Mouse (Mus musculus): ENCODE results near the gene Aifm2.
A peak's percentile ranks its signal among the peaks of the same experiment; 100 is the strongest.

Aifm2 gene

DNA sequence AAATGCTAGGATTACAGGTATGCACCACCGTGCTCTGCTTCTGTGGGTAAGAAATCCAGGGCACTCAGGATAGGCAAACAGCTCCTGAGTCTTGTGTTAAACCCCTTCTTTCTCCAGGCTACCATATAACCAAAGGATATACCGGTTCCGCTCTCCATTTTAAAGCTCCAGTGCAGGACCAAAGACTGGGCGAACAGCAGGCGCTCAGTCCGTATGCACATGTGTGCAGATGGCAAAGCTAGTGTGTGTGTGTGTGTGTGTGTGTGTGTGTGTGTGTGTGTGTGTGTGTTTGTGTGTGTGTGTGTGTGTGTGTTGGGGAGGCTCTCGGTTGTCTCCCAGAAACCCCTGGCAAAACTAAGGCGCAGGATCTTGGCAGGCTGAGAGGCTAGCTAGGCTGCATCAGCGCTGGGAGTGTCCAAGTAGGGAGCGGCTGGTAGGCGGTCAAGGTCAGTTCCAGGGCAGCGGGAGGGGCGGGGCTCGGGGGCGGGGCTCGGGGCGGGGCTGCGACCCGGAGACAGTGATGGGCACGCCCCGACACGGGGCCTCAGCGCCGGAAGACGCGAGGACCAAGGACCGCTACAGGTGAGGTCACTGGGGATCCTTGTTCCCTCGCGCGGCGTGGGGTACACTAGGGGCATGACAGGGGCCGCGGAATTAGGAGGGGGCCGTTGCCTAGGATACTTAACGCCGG lies at the start of gene Aifm2:
Aifm2 (plus strand) TSS at position 493 of the 691 bp plus-strand sequence.
- DNase-seq, result peak; percentile 29

DNA sequence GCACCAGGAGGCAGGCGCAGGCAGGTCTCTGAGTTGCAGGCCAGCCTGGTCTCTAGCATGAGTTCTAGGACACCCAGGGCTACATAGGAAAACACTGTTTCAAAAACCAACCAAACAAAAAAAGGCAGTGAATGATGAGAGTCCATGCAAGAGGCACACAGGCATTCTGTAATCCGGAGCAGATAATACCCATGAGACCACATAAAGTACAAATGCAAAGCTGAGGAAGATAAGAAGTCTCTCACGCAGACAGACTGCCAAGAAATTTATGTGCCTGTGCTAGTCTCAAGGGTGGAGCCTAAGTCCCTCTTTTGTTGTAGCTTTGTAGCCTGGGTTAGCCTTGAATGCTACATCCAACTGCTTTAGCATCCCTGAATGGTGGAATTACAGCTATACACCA lies 49.4 kb upstream of the Aifm2 start:
- no peak for DNase-seq

DNA sequence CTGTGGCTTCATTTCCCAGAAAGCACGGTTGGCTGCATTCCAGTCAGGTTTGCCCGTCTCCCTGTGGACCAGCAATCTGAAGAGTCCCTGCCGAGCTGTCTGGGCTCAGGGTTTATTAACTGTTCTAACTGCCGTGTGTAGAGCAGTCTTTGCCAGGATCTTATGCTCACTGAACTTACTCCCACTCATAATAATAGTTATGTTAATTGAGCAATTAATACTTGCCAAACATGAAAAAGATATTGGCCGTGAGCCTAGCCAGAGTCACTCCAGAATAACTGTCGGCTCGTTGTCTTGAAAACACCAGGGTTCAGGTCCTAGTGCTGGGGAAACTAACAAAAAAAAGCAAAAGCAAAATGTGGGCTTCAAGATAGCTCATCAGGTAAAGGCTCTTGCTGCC lies 45.8 kb upstream of the Aifm2 start:
- no peak for DNase-seq

DNA sequence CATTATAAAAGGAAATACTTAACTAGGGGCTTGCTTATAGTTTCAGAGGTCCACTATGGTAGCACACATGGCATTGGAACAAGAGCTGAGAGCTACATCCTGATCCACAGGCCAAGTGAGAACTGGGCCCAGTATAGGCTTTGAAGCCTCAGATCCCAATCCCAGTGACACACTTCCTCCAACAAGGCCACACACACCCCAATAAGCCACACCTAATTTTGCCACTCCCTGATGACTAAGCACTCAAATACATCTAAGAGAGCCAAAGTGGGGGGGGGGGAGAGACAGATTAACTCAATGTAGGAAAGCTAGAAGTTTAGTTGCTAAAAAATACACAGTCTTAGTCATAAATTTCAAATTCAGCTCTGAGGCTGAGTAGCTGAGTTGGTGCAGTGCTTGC lies 45.2 kb upstream of the Aifm2 start:
- DNase-seq, result no peak

DNA sequence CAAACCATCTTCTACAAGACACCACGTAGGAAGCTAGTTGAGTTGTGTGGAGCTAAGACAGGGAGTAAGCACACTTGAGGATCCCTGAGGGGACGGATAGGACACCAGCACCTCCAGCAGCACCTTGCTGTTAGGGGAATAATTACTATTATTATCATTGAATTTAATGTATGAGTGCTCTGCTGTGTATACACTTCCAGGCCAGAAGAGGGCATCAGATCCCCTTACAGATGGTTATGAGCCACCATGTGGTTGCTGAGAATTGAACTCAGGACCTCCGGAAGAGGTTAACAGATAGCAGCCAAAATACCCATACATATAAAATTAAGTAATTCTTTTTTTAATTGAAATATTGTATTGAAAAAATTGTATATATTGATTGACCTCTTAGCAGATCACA lies 44.3 kb upstream of the Aifm2 start:
- no peak for DNase-seq

DNA sequence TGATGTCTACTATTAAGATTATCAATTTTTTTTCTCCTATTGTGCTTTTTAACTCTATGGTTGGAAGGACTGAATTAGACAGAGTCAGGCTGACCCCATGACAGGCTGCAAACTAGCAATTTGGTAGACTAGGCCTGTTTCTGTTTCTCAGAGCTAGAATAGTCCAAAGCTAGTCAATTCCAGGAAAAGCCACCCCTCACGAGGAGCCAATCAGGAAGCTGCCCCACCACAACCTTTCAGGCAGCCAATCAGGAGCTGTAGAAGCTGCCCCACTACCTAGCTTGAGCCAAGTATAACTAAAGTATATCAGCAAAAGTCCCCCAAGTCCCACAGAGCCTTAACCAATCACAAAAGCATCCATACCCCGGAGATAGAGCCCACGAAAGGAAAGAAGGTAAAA lies 39.1 kb upstream of the Aifm2 start:
- DNase-seq, result no peak

DNA sequence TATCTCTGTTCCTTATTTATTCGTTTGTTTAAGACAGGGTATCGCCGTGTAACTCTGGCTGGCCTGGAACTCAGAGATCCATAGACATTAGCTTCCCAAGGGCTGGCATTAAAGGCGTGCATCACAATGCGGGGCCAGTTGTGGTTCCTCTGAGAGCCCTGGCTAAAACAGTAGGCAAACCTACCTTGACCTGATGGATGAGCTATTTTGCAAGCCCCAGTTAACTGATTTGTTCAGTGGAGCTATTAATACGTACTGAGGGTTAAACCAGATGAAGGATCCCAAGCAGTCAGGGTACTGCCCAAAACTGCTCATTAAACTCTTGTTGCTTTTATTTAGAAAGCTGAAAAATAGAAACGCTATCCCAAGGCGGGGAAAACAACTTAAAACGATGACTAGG lies 35.5 kb upstream of the Aifm2 start:
- DNase-seq, result no peak

DNA sequence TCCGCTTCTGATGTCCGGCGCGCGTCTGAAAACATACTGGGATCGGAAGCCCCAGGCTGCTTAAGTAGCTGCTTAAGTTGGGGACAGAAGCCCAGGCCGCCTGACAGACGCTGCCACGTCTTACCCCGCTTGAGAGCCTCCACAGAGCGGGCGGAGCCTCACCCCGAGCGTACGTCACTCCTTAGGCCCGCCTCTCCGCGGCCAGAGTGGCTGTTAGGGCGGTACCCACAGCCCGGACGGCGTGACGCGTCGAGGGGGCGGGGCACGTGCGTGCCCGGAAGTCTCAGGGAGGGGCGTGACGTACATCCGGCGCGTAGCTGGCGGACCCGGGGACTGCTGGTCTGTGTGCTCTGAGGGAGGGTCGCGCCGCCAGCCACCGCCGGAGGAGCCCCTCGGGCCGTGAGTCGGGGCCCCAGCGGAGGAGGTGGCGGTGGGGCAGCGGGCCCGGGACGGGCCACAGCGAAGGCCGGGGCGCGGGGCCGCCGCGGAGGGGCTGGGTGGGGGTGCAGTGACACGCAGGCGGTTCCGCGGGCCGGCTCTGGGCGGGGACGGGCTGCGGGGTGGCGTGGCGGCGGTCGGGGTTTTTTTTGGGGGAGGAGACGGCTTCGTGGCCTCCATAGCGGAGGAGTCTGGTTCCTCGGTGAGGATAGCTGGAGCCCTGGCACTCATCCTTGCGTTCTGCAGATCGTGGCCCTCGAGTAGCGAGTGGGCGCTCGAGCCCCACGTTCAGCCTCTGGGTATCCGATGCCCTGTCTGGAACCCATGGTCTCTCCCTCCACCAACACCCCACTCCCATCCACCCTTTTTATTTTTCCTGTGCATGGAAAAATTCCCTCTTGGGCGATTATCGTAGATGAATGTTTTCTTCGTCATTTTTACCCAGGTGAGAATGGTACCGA lies 34.8 kb upstream of the Aifm2 start, which contains the start of gene Sar1a:
Sar1a (plus strand) TSS at position 285 of the 899 bp plus-strand sequence.
- DNase-seq, result peak; percentile 98

DNA sequence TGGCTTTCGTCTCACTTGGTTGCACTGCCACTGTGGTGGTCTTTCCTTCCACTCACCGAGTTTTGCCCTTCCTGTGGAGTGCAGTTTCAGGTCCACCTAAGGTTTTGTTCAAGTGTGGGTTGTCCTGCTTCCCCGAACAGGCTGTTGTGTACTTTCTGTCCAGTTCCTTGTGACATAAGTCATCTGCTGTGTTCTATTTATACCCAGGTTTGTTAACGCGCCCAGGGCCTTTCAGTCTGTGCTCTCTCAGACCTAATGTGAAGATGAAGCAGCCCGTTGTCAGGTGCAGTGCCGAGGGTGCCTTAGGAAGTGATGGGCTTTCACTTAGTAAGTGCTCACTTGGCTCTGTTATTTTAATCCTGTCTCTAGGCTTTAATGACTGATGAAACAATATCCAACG lies 25.7 kb upstream of the Aifm2 start:
- no peak for DNase-seq

DNA sequence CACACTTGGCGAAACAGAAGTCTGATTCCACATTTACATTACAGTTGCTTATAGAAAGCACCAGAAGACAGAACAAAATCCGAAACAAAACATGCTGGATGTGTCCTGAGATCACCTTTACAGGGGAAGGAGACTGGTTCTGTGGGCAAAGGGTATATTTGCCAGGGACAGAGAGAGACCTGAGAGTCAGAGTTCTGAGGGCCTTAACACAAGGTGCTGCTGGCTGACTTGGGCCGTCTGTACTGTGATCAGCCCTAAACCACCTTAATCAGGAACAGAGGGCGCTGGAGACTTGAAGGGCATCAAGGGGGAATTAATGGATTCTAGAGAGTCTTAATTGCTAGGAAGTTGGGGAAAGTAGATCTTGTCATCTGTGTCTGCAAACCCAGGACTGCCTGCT lies 21.5 kb upstream of the Aifm2 start:
- no peak for DNase-seq

DNA sequence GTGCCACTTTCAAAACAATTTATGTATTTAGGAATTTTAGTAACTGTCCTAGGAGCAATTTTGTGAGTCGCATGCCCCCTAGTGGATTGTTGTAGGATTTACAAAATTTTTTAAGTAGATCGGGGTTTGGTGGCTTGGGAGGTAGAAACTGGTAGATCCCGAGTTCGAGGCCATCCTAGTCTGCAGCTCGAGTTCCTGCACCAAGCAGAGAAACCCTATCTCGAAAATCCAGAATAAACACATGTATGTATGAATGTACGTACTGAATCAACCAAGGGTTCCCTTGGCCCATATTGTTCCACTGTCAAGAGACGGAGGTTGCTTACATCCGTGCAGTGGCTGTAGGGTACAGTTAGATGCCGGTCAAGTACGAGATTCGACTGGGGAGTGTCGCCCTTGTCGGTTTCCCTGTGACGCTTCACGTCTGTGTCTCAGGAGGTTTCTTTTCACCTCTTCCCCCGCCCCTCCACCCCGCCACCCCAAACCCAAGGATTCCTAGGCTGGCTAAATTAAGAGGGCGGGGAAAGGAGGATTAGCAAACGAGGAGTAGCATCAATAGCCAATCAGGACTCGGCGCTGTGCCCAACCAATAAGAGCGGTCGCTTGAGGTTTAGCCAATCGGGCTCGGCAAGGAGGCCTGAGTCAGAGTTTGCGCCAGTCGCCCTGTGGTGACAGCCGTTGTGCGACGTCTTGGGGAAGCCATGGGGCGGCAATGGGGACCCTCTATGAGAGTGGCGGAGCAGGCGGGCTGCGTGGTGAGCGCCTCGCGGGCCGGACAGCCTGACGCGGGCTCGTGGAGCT lies 20.0 kb upstream of the Aifm2 start, which contains the start of gene Tysnd1:
Tysnd1 (plus strand) TSS at position 645 of the 801 bp plus-strand sequence.
- peak; percentile 97 for DNase-seq

DNA sequence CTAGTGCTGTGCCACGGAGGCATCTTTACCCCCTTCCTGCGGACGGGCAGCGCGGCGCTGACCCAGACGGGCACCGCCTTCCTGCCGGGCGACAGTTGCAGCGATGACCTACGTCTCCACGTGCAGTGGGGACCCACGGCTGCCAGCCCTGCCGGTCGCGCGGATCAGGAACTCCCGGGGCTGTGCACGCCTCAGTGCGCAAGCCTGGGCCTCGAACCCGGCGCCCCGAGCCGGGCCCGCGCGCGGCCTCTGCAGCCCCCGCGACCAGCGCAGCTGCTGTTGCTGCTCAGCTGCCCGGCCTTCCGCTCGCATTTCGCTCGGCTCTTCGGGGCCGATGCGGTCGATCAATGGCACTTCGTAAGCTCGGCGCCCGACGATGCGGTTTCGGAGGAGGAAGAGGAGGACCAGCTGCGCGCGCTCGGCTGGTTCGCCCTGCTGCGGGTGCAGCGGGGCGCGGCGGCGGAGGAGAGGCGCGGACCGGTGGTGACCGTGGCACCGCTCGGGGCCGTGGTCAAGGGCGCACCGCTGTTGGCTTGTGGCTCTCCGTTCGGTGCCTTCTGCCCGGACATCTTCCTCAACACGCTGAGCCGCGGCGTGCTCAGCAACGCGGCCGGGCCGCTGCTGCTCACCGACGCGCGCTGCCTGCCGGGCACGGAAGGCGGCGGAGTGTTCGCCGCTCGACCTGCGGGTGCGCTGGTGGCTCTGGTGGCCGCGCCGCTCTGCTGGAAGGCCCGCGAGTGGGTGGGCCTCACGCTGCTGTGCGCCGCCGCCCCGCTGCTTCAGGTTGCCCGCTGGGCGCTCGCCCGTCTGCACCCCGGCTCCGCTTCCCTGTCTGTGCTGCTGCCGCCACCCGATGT lies 19.1 kb upstream of the Aifm2 start:
- DNase-seq, result peak; percentile 17

DNA sequence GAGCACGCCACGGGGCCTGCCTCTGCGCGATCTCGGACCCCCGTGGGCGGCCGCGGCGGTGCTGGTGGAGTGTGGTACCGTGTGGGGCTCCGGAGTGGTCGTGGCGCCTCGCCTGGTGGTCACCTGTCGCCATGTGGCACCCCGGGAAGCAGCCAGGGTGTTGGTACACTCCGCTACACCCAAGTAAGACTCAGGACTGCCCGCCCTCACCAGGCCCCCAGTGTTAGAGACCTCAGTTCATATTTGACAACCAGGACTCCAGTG lies 18.6 kb upstream of the Aifm2 start:
- no peak for DNase-seq

DNA sequence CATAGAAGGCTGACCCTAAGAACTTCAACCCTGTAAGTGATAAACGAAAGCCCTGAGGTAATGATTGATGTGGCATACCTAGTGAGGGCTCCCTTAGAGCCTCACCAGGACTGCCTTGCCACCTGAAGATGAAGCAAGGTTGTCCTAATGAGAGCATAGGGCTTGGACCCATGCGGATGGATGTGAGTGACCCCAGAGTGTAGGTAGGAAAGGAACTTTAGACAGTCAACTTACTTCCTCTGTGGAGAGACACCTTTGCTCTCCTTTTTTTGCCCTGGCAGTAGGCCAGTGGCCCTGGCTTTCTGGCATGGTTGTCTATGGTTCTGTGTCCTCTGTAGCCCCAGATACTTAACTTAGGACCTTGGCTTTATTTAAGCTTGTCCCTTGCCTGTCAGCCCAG lies 18.0 kb upstream of the Aifm2 start:
- DNase-seq, result no peak

DNA sequence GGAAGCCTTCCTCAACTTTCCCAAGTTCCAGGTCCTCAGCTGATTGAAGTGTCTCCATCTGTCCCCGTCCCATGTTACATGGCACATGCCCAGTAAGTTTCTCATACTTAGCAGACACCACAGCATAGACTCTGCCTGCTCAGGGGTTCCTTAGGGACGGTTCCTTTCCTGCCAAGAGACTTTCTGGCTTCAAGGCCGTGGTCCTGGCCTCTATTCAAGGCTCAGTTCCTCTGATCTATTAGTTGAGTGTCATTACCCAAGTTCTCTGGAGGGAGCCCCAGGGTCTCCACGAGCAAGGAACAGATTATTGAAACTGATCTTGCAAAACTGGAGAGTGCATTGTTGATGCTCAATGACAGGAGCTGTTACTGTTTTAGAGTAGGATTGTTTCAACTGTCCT lies 10.4 kb upstream of the Aifm2 start:
- no peak for DNase-seq

DNA sequence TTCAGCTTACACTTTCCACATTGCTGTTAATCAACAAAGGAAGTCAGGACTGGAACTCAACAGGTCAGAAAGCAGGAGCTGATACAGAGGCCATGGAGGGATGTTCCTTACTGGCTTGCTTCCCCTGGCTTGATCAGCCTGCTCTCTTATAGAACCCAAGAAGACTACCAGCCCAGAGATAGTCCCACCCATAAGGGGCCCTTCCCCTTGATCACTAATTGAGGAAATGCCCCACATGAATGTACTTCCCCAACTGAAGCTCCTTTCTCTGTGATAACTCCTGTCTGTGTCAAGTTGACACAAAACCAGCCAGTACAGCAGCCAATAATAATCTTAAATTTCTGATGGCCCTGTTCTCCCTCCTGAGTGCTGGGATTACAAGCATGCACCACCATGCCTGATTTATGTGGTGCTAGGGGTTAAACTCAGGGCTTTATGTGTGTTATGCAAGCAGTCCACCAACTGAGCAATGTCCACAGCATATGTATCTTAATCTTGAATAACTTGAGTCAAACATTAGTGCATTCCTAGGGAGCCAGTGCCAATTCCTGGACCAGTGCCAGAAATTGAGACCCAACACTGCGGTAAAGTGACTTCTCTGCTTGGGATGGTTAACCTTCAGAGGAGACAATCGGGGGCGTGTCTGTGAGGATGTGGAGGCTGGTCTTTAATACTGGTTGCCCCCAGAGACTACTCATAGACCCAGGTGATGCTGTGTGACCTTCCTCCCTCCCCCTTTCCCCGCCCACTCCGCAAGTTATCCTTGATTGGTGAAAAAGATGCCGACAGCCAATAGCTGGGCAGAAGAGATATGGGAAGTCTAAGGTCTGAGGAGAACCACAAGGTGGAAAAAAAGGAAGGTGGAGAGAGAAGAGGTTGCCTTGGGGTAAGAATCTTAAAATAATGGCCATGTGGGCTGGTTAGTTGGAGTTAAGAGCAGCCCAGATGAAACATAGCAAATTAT lies 8.4 kb upstream of the Aifm2 start:
- no peak for DNase-seq

DNA sequence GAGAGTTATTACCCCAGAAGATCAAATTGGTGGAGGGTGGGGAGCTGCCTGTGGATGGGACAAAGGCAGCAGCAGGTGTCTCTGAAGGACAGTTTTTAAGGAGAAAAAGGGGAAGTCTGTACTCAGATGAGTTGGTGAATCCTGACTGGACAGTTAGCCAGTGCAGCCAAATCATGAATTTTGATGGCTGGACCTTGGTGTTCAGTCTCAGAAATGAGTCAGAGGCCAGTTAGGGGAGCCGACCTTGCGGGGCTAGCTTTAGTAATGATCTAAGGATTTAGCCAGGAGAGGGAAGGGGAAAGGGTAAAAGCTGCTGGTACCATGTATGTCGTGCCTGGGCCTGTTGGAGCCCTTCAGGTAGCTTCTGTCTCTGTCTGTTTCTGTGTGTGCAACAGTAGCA lies 1.5 kb upstream of the Aifm2 start:
- no peak for DNase-seq

DNA sequence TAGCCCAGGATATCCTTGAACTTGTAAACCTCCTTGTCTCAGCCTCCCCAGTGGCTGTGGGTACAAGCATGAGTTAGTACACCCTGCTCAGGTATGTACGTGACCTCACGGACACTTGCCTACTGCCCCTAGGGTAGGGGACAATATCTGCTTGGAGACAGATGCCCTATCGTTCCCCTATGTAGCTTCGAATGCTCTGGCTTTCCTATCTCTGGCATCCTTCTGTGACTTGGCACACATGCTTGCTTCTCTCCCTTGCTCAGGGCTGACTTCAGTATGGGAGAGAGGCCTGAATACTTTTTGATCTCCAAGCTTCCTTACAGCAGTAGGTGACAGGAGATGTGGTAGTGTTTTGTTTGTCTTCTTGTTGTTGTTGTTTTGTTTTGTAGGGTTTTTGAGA lies 917 bp upstream of the Aifm2 start:
- DNase-seq, result no peak

DNA sequence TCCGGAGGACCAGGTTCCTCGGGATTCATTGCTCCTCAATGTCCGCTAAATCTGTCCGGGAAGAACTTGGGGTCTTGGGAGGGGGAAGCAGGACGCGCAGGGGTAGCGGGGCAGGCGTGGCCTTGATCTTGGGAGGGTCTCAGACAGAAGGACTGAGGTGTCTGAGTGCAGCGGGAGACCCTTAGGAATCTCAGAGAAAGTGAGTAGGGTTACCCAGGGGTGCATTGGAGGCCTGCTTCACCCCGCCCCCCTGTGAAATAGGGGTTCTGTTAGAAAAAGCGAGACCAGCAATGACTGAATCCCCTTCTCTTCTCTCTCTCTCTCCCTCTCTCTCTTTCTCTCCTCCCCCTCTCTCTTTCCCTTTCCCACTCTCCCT lies 387 bp downstream of the Aifm2 start:
- no peak for DNase-seq

DNA sequence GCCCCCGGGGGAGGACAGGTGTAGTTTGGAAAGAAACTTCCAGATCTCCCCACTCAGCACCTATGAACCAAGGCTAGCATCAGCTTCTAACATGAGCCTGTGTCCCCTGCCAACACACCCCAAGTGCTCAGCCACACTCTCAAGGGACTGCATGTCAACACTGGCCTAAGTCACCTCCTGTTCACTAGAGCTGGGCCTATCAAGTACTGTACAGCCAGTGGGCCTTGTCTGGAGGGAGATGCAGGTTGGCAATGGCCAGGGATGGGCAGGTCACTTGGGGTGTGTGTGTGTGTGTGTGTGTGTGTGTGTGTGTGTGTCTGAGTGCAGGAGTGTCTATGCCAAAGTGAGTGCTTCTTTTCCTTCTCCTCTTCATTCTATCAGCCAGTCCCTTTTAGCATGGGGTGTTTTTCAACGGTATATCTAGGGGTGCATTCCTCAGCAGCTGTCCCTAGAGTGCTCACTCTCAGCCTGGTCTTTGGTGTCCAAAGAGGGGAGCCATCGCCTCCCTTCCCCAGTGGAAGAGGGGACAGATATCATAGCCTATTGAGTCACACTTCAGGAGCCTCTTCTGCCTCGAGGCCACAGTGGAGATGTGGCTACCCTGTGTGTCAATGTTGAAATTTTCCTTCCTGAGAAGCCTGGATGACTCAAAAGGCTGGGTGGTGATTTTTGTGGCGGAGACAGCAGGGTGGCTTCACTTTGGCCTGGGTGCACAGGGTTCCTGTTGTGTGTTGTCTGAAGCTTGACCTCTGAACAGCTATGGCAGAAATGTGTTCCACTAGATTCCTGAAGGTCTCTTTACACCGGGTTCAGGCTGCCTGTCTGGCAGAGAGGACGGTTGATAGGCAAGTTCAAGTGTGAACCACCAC lies 1.2 kb downstream of the Aifm2 start:
- DNase-seq, result no peak

Measured in right cerebral cortex, adult 18-20 months (tissue).